Mouse (Mus musculus): ENCODE data around the gene Atcay. TPM values are rescaled to one million over a fixed set of nuclear protein-coding genes. Genes with fewer than 3 reads are reported as not detected.

The Atcay gene
- polyA plus RNA-seq, 1 experiment: 0.26 TPM

GRCm38 (mm10) chr10:81204137-81204536 is 26.5 kb downstream of the Atcay start:
- H3K27me3 ChIP-seq (ENCODE audit: control insufficient read depth, insufficient read depth, low read length): no peaks in the 10 kb centered on the region
- no peaks in the 10 kb centered on the region for H3K36me3 ChIP-seq (ENCODE audit: control insufficient read depth, insufficient read depth, low read length)
- TF ChIP-seq CTCF (IDR thresholded peaks at IDR 0.05; ENCODE audit: control insufficient read depth, insufficient read depth, insufficient replicate concordance, low read depth, low read length): no peak
- no peak for TF ChIP-seq POLR2A (IDR thresholded peaks at IDR 0.05; ENCODE audit: control insufficient read depth, low read depth, low read length)
- no peaks in the 10 kb centered on the region for H3K4me1 ChIP-seq (ENCODE audit: control insufficient read depth, insufficient read depth, low read length)
- no peak overlapping the region for H3K27ac ChIP-seq (ENCODE audit: control insufficient read depth, insufficient read depth, low read depth, low read length)
- no peak overlapping the region for H3K4me3 ChIP-seq (ENCODE audit: control insufficient read depth, low read depth, low read length)

GRCm38 (mm10) chr10:81202978-81203720 is 27.5 kb downstream of the Atcay start:
- Histone ChIP-seq H3K4me1 (ENCODE audit: control insufficient read depth, insufficient read depth, low read length) (no peaks in the 10 kb centered on the region), H3K36me3 (ENCODE audit: control insufficient read depth, insufficient read depth, low read length) (no peaks in the 10 kb centered on the region), H3K27me3 (ENCODE audit: control insufficient read depth, insufficient read depth, low read length) (no peaks in the 10 kb centered on the region), H3K27ac (ENCODE audit: control insufficient read depth, insufficient read depth, low read depth, low read length) (no peak overlapping the region), H3K4me3 (ENCODE audit: control insufficient read depth, low read depth, low read length) (no peak overlapping the region)
- TF ChIP-seq CTCF (IDR thresholded peaks at IDR 0.05; ENCODE audit: control insufficient read depth, insufficient read depth, insufficient replicate concordance, low read depth, low read length) (no peak), POLR2A (IDR thresholded peaks at IDR 0.05; ENCODE audit: control insufficient read depth, low read depth, low read length) (no peak)

- H3K36me3 ChIP-seq (ENCODE audit: control insufficient read depth, insufficient read depth, low read length): no peaks in the 10 kb centered on the region
- no peak within 1 kb of the TSS for H3K27ac ChIP-seq (ENCODE audit: control insufficient read depth, insufficient read depth, low read depth, low read length)
- no peak for TF ChIP-seq CTCF (IDR thresholded peaks at IDR 0.05; ENCODE audit: control insufficient read depth, insufficient read depth, insufficient replicate concordance, low read depth, low read length)
- TF ChIP-seq POLR2A (IDR thresholded peaks at IDR 0.05; ENCODE audit: control insufficient read depth, low read depth, low read length): no peak
- H3K4me3 ChIP-seq (ENCODE audit: control insufficient read depth, low read depth, low read length): no peak within 1 kb of the TSS
- no peaks in the 10 kb centered on the region for H3K27me3 ChIP-seq (ENCODE audit: control insufficient read depth, insufficient read depth, low read length)
- H3K4me1 ChIP-seq (ENCODE audit: control insufficient read depth, insufficient read depth, low read length): peaks cover 2% of the 10 kb centered on the region; the same call in 1 of the 2 replicates
These were observed 28.6 kb downstream of the Atcay start, which contains the start of gene Nmrk2 for GRCm38 (mm10) chr10:81201807-81202758. Gene Nmrk2 (minus strand): TSS chr10:81202051.

- no peak overlapping the region for H3K27ac ChIP-seq (ENCODE audit: control insufficient read depth, insufficient read depth, low read depth, low read length)
- no peak for TF ChIP-seq CTCF (IDR thresholded peaks at IDR 0.05; ENCODE audit: control insufficient read depth, insufficient read depth, insufficient replicate concordance, low read depth, low read length)
- no peak for TF ChIP-seq POLR2A (IDR thresholded peaks at IDR 0.05; ENCODE audit: control insufficient read depth, low read depth, low read length)
- H3K27me3 ChIP-seq (ENCODE audit: control insufficient read depth, insufficient read depth, low read length): no peaks in the 10 kb centered on the region
- peaks cover 2% of the 10 kb centered on the region; the same call in 1 of the 2 replicates for H3K4me1 ChIP-seq (ENCODE audit: control insufficient read depth, insufficient read depth, low read length)
- no peaks in the 10 kb centered on the region for H3K36me3 ChIP-seq (ENCODE audit: control insufficient read depth, insufficient read depth, low read length)
- no peak overlapping the region for H3K4me3 ChIP-seq (ENCODE audit: control insufficient read depth, low read depth, low read length)
These were observed 29.9 kb downstream of the Atcay start for GRCm38 (mm10) chr10:81200605-81201287.

- peaks cover 5% of the 10 kb centered on the region for H3K4me1 ChIP-seq (ENCODE audit: control insufficient read depth, insufficient read depth, low read length)
- no peak overlapping the region for H3K27ac ChIP-seq (ENCODE audit: control insufficient read depth, insufficient read depth, low read depth, low read length)
- no peaks in the 10 kb centered on the region for H3K27me3 ChIP-seq (ENCODE audit: control insufficient read depth, insufficient read depth, low read length)
- no peaks in the 10 kb centered on the region for H3K36me3 ChIP-seq (ENCODE audit: control insufficient read depth, insufficient read depth, low read length)
- TF ChIP-seq POLR2A (IDR thresholded peaks at IDR 0.05; ENCODE audit: control insufficient read depth, low read depth, low read length) (no peak), CTCF (IDR thresholded peaks at IDR 0.05; ENCODE audit: control insufficient read depth, insufficient read depth, insufficient replicate concordance, low read depth, low read length) (no peak)
- H3K4me3 ChIP-seq (ENCODE audit: control insufficient read depth, low read depth, low read length): no peak overlapping the region
These were observed 30.5 kb downstream of the Atcay start for GRCm38 (mm10) chr10:81200141-81200540.

- Histone ChIP-seq H3K4me3 (ENCODE audit: control insufficient read depth, low read depth, low read length) (no peak overlapping the region), H3K27ac (ENCODE audit: control insufficient read depth, insufficient read depth, low read depth, low read length) (no peak overlapping the region), H3K27me3 (ENCODE audit: control insufficient read depth, insufficient read depth, low read length) (no peaks in the 10 kb centered on the region), H3K36me3 (ENCODE audit: control insufficient read depth, insufficient read depth, low read length) (no peaks in the 10 kb centered on the region), H3K4me1 (ENCODE audit: control insufficient read depth, insufficient read depth, low read length) (peaks cover 12% of the 10 kb centered on the region)
- TF ChIP-seq POLR2A (IDR thresholded peaks at IDR 0.05; ENCODE audit: control insufficient read depth, low read depth, low read length): no peak
- no peak for TF ChIP-seq CTCF (IDR thresholded peaks at IDR 0.05; ENCODE audit: control insufficient read depth, insufficient read depth, insufficient replicate concordance, low read depth, low read length)
These were observed 31.6 kb downstream of the Atcay start for GRCm38 (mm10) chr10:81198990-81199389.

Data from testis, adult 2 months (tissue).